Mouse (Mus musculus) myocyte (in vitro differentiated cells): Measurements from ENCODE around the gene Zfpm1.

ENCODE experiments used
- CEBPB ChIP-seq: IDR thresholded peaks from 2 replicates; pipeline ENCODE4 v1.6.1; 2011; ENCODE audit warnings: mild to moderate bottlenecking, moderate library complexity; ENCODE audit not compliant: poor library complexity, insufficient read depth, severe bottlenecking
- E2F4 ChIP-seq: IDR thresholded peaks from one replicate; pipeline ENCODE4 v1.6.1; 2011; ENCODE audit warnings: mild to moderate bottlenecking, control low read depth, moderate library complexity; ENCODE audit not compliant: insufficient read depth
- MAX ChIP-seq: IDR thresholded peaks from one replicate; pipeline ENCODE4 v1.6.1; 2011; ENCODE audit warnings: low read depth, mild to moderate bottlenecking, control low read depth
- MYOD1 ChIP-seq, 3 experiments: IDR thresholded peaks; one replicate each; pipeline ENCODE4 v1.6.1; 2011; ENCODE audit warnings: control low read depth in 2 of 3, low read depth in 2 of 3, mild to moderate bottlenecking in 2 of 3, moderate library complexity in 1 of 3; ENCODE audit not compliant: insufficient read length in 2 of 3, control insufficient read depth in 1 of 3
- MYOG ChIP-seq, 3 experiments: IDR thresholded peaks; one replicate each; pipeline ENCODE4 v1.6.1; 2011; ENCODE audit warnings: control low read depth in 2 of 3, low read depth in 2 of 3, mild to moderate bottlenecking in 2 of 3; ENCODE audit not compliant: insufficient read length in 2 of 3, control insufficient read depth in 1 of 3, insufficient read depth in 1 of 3
- POLR2A ChIP-seq: IDR thresholded peaks from one replicate; pipeline ENCODE4 v1.6.1; 2011; ENCODE audit warnings: low read depth, mild to moderate bottlenecking, control low read depth, moderate library complexity; ENCODE audit not compliant: insufficient read length
- POLR2AphosphoS2 ChIP-seq: IDR thresholded peaks from one replicate; pipeline ENCODE4 v1.6.1; 2011; ENCODE audit warnings: low read depth, control low read depth; ENCODE audit not compliant: insufficient read length
- REST ChIP-seq: IDR thresholded peaks from one replicate; pipeline ENCODE4 v1.6.1; 2011; ENCODE audit warnings: mild to moderate bottlenecking, control low read depth, moderate library complexity; ENCODE audit not compliant: insufficient read depth, insufficient read length
- SRF ChIP-seq: IDR thresholded peaks from one replicate; pipeline ENCODE4 v1.6.1; 2011; ENCODE audit warnings: low read depth; ENCODE audit not compliant: control insufficient read depth, insufficient read length
- TCF12 ChIP-seq: IDR thresholded peaks from one replicate; pipeline ENCODE4 v1.6.1; 2011; ENCODE audit warnings: mild to moderate bottlenecking, control low read depth; ENCODE audit not compliant: poor library complexity, insufficient read depth, severe bottlenecking
- TCF3 ChIP-seq: IDR thresholded peaks from one replicate; pipeline ENCODE4 v1.6.1; 2011; ENCODE audit warnings: low read depth, control low read depth; ENCODE audit not compliant: insufficient read length
- USF1 ChIP-seq: IDR thresholded peaks from one replicate; pipeline ENCODE4 v1.6.1; 2011; ENCODE audit warnings: low read depth, mild to moderate bottlenecking, control low read depth, moderate library complexity

- no peak for TF ChIP-seq MYOD1 (IDR thresholded peaks at IDR 0.05; ENCODE audit: control insufficient read depth in 1 of 3, insufficient read length in 2 of 3, low read depth in 2 of 3)
- TF ChIP-seq E2F4, result no peak
- TF ChIP-seq POLR2AphosphoS2, result no peak
- TF ChIP-seq POLR2A, result no peak
- TF ChIP-seq REST, result no peak
- TF ChIP-seq MAX, result no peak
- no peak for TF ChIP-seq MYOG (IDR thresholded peaks at IDR 0.05; ENCODE audit: control insufficient read depth in 1 of 3, insufficient read depth in 1 of 3, insufficient read length in 2 of 3, low read depth in 2 of 3)
- no peak for TF ChIP-seq CEBPB
- TF ChIP-seq USF1, result no peak
- no peak for TF ChIP-seq TCF12
- TF ChIP-seq TCF3, result no peak
- no peak for TF ChIP-seq SRF
These were observed 47.9 kb upstream of the Zfpm1 start for GRCm38 (mm10) chr8:122234055-122234454.
